Mouse (Mus musculus) brain, embryonic 14.5 days (tissue): ENCODE data around the gene Commd1. TPM values are rescaled to one million over a fixed set of nuclear protein-coding genes. Genes with fewer than 3 reads are reported as not detected.

Experiments used
- DNase-seq: peaks from one replicate; pipeline ENCODE4 v3.0.0-alpha.2; 2011; ENCODE audit warnings: low read depth
- CTCF ChIP-seq: fragments of 200-500 bp; IDR thresholded peaks from 2 replicates; pipeline ENCODE4 v1.5.1; 2012; ENCODE audit warnings: inconsistent platforms, mild to moderate bottlenecking, moderate library complexity, borderline replicate concordance; ENCODE audit not compliant: insufficient read depth, insufficient read length; ENCODE audit errors: extremely low read depth
- POLR2A ChIP-seq: fragments of 200-500 bp; IDR thresholded peaks from 2 replicates; pipeline ENCODE4 v1.6.1; 2012; ENCODE audit warnings: mild to moderate bottlenecking, inconsistent platforms, borderline replicate concordance; ENCODE audit not compliant: poor library complexity, insufficient read depth, insufficient read length, severe bottlenecking; ENCODE audit errors: extremely low read depth
- polyA plus RNA-seq: library from polyadenylated mRNA; depleted of rRNA; stranded (reverse); fragments of >200 nt; gene quantifications from 2 replicates; pipeline ENCODE4 v1.2.3, GENCODE M21; 2012

Gene Commd1
- polyA plus RNA-seq, 1 experiment = 57.5 TPM

- DNase-seq = peak; percentile 43
These were observed 12.7 kb downstream of the Commd1 start for GRCm38 (mm10) chr11:22969486-22969885.

GRCm38 (mm10) chr11:22965503-22965902, 16.7 kb downstream of the Commd1 start:
- DNase-seq = no peak
- TF ChIP-seq POLR2A = no peak

More at GRCm38 (mm10) chr11:22969486-22969885, 12.7 kb downstream of the Commd1 start:
- TF ChIP-seq CTCF (no peak), POLR2A (no peak)

- DNase-seq = no peak
- TF ChIP-seq CTCF = no peak
- TF ChIP-seq POLR2A = no peak
These were observed 17.8 kb downstream of the Commd1 start for GRCm38 (mm10) chr11:22964401-22964800.

- TF ChIP-seq POLR2A (no peak), CTCF (no peak)
- DNase-seq = no peak
These were observed 20.1 kb downstream of the Commd1 start for GRCm38 (mm10) chr11:22962101-22962500.

- TF ChIP-seq CTCF = no peak
- no peak for TF ChIP-seq POLR2A
- DNase-seq = no peak
These were observed 24.3 kb downstream of the Commd1 start for GRCm38 (mm10) chr11:22957791-22958374.

- TF ChIP-seq POLR2A (no peak), CTCF (peak; percentile 39; the same call in 1 of the 2 replicates)
- peak; percentile 18 for DNase-seq
These were observed 25.4 kb downstream of the Commd1 start for GRCm38 (mm10) chr11:22956830-22957229.

GRCm38 (mm10) chr11:22956346-22956745, 25.8 kb downstream of the Commd1 start:
- DNase-seq = no peak
- TF ChIP-seq CTCF = no peak

- TF ChIP-seq POLR2A (no peak), CTCF (no peak)
- DNase-seq = no peak
These were observed 29.5 kb downstream of the Commd1 start for GRCm38 (mm10) chr11:22952668-22953067.

- TF ChIP-seq CTCF = no peak
- no peak for TF ChIP-seq POLR2A
- no peak for DNase-seq
These were observed 32.1 kb downstream of the Commd1 start for GRCm38 (mm10) chr11:22950131-22950530.

GRCm38 (mm10) chr11:22949101-22949500, 33.1 kb downstream of the Commd1 start:
- DNase-seq = no peak
- no peak for TF ChIP-seq POLR2A
- TF ChIP-seq CTCF = no peak

GRCm38 (mm10) chr11:22938983-22939382, 43.2 kb downstream of the Commd1 start:
- TF ChIP-seq CTCF (no peak), POLR2A (no peak)
- no peak for DNase-seq

GRCm38 (mm10) chr11:22937716-22938316, 44.4 kb downstream of the Commd1 start:
- TF ChIP-seq CTCF (no peak), POLR2A (no peak)
- DNase-seq = no peak
